Mouse (Mus musculus) ovary, postnatal 36 days (tissue): ENCODE data around the gene Fbxo9.

ENCODE experiments used
- DNase-seq: peaks from one replicate; pipeline ENCODE4 v3.0.0; 2022; ENCODE audit warnings: low spot score, mixed read lengths

Gene Fbxo9

GRCm38 (mm10) chr9:78070496-78070895, 38.4 kb downstream of the Fbxo9 start:
- DNase-seq, result no peak

GRCm38 (mm10) chr9:78064121-78064520, 44.7 kb downstream of the Fbxo9 start:
- DNase-seq, result no peak

- no peak for DNase-seq
Measured at GRCm38 (mm10) chr9:78062392-78062791, 46.5 kb downstream of the Fbxo9 start.

GRCm38 (mm10) chr9:78059525-78060120, 49.2 kb downstream of the Fbxo9 start:
- no peak for DNase-seq

GRCm38 (mm10) chr9:78054298-78054697, 54.6 kb downstream of the Fbxo9 start:
- DNase-seq, result no peak

- DNase-seq, result no peak
Measured at GRCm38 (mm10) chr9:78053821-78054220, 55.0 kb downstream of the Fbxo9 start.

- no peak for DNase-seq
Measured at GRCm38 (mm10) chr9:78051677-78052076, 57.2 kb downstream of the Fbxo9 start, which contains the start of gene Gcm1. Gcm1 (plus strand) TSS chr9:78051924.

GRCm38 (mm10) chr9:78050452-78050970, 58.4 kb downstream of the Fbxo9 start:
- no peak for DNase-seq

GRCm38 (mm10) chr9:78046755-78047154, 62.1 kb downstream of the Fbxo9 start:
- no peak for DNase-seq

GRCm38 (mm10) chr9:78045171-78045570, 63.7 kb downstream of the Fbxo9 start:
- no peak for DNase-seq

GRCm38 (mm10) chr9:78038755-78039489, 69.9 kb downstream of the Fbxo9 start:
- peak; percentile 80 for DNase-seq

- no peak for DNase-seq
Measured at GRCm38 (mm10) chr9:78035831-78036230, 73.0 kb downstream of the Fbxo9 start.

- DNase-seq, result no peak
Measured at GRCm38 (mm10) chr9:78035296-78035695, 73.6 kb downstream of the Fbxo9 start.

GRCm38 (mm10) chr9:78032930-78033329, 75.9 kb downstream of the Fbxo9 start:
- DNase-seq, result no peak
